Mouse (Mus musculus): ENCODE data around the gene Ugt1a6b. TPM values are rescaled to one million over a fixed set of nuclear protein-coding genes. Genes with fewer than 3 reads are reported as not detected.

The Ugt1a6b gene
- total RNA-seq, 2 experiments from 2014 or later = 0.87 to 0.91 TPM

DNA sequence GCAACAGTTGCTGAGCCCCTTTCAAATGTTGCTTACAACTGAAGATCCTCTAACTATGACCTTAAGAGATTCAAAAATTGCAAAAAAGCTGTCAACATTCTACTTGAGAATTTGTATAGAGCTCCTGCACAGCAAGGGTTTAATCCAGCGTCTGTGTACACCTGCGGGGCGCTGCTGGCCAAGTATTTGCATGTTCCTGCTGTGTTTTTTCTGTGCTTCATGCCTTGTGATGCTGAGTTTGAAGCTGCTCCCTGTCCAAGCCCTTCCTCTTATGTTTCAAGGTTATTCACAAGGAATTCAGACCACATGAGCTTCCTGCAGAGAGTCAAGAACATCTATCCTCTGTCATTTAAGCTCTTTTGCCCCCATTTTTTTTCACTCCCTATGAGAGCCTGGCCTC, 89.1 kb downstream of the Ugt1a6b start:
- no peak for ATAC-seq (replicated peaks; ENCODE audit: poor library complexity)

DNA sequence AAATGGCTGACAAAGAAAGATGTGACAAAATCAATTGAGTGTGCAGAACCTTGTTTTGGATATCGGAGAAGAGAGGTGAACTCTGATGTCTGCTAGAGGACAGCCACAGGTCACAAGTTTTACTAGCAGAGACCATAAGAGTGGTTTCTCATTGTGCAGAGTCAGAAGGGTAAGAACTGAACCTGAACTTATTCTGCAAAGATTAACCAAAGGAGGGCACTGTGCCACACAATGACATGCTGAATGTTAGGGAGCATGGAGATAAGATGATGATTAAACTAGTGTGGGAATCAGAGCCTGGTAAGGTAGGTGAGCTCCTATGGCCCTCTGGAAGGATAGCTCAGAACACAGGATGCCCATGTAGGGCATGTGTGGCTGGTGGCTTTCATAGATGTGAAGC, 92.6 kb downstream of the Ugt1a6b start:
- no peak for ATAC-seq (replicated peaks; ENCODE audit: poor library complexity)

DNA sequence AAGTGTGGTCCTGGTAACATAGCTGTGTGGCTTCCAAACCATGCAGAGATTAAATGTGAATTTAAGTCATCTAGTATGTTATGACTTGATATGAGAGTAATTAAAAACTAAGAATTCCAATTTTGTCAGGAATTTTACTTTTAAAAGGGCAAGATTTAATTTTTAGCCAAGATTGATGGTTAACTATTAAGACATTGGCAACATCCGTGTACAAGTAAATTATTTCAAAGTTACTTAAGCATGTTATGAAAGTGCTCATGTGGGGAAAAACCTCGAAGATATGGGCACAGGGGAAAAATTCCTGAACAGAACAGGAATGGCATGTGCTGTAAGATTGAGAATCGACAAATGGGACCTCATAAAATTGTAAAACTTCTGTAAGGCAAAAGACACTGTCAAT, 94.4 kb downstream of the Ugt1a6b start:
- ATAC-seq (replicated peaks; ENCODE audit: poor library complexity) = no peak

DNA sequence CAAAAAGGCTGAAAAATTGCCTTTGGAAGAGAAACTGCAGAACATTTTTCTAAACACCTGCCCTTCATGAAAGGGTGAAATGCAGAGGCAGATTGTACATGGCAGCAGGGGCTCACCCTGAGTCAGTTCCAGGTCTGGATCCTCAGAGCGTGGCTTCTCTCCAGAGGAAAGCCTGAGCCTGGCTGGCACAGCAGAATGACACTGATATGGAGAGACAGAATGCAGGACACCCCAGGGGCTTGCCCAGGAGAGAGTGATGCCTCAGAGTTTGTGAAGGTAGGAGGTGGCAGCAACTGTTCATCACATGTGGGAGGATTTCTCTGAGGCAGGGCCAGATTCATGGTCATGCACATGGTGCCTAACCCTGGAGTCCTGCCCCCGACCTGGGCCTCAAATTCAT, 96.9 kb downstream of the Ugt1a6b start:
- no peak for ATAC-seq (replicated peaks; ENCODE audit: poor library complexity)

DNA sequence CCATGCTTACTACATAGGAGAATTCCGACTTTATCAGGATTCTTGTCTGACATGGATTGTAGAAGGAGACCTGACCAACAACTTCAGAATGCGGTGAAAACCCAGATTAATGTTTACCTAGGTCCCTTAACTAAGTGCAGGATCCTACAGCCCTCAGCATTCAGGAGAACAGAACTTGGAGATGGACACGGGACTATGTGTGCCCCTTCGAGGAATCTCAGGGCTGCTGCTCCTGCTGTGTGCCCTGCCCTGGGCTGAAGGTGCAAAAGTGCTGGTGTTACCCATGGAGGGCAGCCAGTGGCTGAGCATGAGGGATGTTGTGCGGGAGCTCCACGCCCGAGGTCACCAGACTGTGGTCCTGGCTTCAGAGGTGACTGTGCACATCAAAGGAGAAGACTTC, 97.4 kb downstream of the Ugt1a6b start, which contains the start of gene Ugt1a2:
Ugt1a2 (plus strand) TSS at position 146 of the 400 bp plus-strand sequence.
- ATAC-seq (replicated peaks; ENCODE audit: poor library complexity) = no peak

DNA sequence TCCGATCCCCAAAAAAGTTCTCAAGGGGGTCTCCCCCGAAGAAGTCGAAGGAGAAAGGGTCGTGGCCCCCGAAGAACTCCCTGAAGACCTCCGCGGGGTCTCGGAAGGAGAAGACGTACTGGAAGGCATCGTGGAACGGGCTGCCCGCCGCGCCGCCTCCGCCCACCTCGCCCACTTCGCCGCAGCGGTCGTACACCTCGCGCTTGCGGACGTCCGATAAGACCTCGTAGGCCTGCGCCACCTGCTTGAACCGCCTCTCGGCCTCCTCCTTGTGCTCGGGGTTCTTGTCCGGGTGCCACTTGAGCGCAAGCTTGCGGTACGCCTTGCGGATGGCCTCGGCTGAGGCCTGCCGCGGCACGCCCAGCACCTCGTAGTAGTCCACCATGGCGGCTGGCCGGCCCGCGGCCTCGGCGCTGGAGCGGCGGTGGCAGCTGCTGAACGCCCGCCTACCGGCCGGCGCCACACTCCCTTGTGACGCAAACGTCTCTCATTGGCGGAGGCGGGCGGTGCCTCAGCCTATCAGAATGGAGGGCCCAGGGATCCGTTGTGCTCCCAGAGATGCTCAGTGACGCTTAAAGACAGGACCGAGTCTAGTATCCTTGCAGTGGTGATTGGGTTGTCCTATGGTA, 102.4 kb downstream of the Ugt1a6b start, which contains the start of gene Dnajb3:
Dnajb3 (minus strand) TSS at position 489 of the 629 bp plus-strand sequence.
- ATAC-seq (replicated peaks; ENCODE audit: poor library complexity) = peak; percentile 69

DNA sequence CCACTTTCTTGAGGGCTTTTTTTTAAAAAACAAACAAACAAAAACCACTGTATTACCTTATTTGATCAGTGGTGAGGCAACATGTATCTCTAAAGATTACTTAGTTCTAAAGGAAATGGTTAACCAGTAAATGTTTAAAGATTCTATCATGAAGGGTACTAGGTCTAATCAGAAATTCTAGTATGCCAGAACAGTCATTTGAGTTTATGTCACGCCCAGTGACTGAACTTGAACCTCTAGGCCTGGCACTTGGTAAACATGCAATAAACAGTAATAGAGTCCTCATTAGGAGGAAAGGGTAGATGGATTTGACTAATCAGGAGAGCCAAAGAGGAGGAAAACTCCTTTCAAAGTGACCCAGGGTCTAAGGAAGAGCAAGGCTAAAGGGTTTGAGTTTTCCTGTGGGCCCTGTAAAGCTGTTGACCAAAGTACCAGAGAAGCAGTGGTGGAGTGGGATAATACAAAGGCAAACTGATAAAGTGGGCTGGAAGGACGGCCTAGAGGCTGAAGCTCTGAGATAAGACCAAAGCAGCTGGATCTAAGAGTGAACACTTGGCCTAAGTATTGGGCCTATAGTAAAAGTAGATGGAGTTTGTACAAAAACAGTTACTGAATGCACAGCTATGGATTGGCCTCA, 103.9 kb downstream of the Ugt1a6b start:
- ATAC-seq (replicated peaks; ENCODE audit: poor library complexity) = peak; percentile 79

DNA sequence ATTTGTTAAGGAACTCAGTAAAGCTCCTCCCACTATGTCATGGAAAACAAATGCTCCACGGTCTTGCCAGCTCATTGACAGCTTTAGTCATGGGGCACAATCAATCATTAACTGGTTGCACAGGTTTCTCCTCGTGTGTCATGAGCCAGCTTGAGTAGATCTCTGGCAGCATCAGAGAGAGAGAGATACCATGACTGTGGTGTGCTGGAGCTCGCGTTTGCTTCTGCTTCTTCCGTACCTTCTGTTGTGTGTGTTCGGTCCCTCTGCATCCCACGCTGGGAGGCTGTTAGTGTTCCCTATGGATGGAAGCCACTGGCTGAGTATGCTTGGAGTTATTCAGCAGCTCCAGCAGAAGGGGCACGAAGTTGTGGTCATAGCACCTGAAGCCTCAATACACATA, 108.8 kb downstream of the Ugt1a6b start, which contains the start of gene Ugt1a1:
Ugt1a1 (plus strand) TSS at position 148 of the 400 bp plus-strand sequence.
- ATAC-seq (replicated peaks; ENCODE audit: poor library complexity) = no peak

DNA sequence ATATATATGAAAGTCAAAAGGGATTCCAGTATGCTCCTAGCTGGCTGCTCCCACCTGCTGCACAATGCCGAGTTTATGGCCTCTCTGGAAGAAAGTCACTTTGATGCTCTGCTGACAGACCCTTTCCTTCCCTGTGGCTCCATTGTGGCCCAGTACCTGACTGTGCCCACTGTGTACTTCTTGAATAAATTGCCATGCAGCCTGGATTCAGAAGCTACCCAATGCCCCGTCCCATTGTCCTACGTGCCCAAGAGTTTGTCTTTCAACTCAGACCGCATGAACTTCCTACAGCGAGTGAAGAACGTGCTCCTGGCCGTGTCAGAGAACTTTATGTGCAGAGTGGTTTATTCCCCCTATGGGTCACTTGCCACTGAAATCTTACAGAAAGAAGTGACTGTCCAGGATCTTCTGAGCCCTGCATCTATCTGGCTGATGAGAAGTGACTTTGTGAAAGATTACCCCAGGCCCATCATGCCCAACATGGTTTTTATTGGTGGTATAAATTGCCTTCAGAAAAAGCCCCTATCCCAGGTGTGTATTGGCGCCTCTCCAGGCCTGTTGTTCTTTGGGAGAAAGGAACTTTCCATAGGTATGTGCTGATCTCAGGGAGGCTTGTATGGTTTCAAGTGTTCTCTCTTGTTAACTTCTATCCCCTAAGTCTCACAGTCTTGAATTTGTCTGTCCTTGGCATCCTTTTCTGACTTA, 109.4 kb downstream of the Ugt1a6b start:
- no peak for ATAC-seq (replicated peaks; ENCODE audit: poor library complexity)

DNA sequence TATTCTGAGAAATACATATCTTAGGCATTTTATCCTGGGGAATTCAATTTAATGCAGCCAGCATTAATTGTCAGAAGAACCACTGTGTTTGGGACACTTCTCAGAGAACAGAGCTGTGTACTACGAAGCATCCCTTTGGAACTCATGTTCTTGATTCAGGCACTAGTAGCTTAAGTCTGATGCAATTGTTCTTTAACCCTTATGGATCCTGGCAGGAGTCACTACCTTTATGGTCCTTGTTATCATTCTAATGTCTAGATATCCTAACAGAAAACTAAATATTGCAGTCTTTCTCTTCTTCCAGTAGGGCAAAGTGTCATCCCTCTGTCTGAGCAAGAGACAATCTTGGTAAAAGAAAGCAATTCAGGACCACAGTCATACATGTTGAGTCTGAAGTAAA, 110.0 kb downstream of the Ugt1a6b start:
- no peak for ATAC-seq (replicated peaks; ENCODE audit: poor library complexity)

DNA sequence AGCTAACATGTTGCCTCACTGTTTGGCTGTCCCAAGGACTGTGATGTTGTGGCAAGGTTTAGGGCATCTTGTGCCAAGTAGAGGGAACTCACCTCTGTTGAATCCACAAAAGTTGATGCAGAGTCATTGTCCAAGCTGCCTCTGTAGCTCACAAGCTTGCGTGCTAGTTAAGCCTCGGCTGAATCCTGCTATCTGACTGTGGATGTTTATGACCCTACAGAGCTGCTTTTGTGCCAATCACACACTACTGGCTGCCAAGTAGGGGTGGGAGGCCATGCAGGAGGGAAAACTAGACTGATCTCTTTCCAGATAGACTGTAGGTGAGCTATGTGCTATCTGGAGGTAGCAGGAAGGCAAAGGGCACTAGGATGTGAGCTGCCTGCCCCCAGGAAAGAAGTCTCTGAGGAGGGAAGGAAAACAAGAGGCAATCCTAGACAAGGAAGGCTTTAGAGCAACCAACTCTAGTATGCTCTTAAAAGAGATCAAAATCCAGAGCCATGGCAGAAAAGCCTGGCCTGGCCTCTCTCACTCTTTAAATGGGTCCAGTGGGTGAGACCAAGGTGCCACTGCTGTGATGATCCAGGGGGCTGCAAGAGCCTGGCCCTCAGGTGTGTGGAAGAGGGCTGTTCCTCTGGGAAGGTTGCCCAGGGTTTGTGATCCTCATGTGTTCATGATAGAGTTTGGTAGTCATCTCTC, 110.9 kb downstream of the Ugt1a6b start:
- ATAC-seq (replicated peaks; ENCODE audit: poor library complexity) = 0 out of 2 replicates have a peak, but pooled peaks have one; percentile 4

DNA sequence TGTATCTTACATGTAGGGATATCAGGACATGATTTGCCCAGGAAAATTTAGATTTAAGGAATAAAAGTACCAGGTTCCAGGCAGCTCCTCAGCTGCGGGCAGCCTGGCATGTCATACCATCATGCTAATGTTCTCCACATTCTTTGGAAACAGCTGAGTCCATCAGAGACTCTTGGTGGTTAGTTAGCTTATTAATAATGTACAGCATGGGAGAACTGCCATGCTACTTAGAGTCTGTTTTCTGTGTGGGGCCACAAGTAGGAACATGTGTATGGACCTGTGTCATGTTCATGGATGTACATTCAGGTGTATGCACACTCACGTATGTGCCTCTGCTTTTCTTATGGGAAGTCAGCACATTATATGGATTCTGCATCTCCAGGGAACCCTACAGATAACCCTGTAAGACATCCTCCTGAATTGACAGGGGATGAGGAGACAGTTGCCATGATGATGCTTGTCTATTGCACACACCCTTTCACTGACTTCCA, 111.5 kb downstream of the Ugt1a6b start:
- ATAC-seq (replicated peaks; ENCODE audit: poor library complexity) = no peak

DNA sequence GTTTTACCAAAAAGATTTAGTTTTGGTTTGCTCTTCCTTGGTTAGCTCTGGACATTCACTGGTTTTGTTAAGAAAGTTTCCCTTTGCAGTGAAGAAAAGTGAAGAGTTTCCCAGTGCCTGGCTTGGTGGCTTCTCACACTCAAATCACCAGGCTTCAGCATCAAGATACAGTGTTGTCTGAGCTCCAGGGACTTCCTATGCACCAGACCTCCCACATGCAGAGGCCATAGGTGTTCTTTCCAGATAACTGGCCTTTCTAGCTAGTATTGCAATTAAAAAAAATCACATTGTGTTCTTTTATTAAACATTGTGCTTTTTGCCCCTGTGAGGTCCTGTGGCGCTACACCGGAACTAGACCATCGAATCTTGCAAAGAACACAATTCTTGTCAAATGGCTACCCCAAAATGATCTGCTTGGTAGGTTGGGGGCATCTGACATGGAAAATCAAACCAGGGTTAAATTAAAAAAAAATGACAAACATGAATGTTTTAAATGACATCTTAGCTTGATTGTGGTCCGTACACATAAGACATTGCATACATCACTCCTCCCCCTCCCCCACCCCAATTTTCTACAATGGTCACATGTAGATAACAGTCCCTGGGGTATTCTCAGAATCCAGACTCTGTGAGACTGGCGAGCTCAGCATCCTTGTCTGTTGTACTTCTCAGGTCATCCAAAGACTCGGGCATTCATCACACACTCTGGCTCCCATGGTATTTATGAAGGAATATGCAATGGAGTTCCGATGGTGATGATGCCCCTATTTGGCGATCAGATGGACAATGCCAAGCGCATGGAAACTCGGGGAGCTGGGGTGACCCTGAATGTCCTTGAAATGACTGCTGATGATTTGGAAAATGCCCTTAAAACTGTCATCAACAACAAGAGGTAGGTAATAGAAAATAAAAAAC, 112.7 kb downstream of the Ugt1a6b start:
- ATAC-seq (replicated peaks; ENCODE audit: poor library complexity) = no peak

DNA sequence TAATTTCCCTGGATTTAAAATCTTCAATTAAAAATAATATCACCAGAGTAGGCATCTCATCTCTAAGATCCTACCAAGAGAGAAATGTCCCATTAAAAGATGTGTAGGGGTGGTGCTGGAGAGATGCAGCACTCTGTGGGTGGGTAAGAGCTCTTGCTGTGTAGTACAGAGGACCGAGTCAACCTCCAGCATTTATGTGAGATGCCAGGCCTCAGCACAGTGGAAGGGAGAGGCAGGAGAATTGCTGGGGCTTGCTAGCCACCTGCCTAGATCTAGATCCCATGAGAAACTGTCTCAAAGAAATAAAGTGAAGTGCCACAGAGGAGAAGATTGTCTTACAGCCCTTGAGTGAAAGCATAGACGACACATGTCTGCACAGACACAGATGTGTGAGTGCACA, 113.5 kb downstream of the Ugt1a6b start:
- ATAC-seq (replicated peaks; ENCODE audit: poor library complexity) = no peak

DNA sequence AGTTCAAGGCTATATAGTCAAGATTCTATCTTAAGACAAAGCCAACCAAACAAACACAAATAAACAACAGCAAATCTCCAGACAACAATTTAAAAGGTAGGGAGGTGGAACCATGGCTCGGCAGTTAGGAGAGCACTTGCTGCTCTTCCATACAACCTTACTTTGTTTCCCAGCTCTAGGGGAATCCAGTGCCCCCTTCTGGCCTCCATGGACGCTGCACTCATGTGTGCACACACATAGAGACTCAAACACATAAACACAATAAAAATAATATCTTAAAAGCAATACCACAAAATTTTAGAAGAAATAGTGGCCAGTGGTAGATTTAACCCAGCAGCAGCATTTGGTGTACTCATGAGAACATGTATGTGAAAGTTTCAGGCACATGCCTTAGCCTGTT, 114.1 kb downstream of the Ugt1a6b start:
- ATAC-seq (replicated peaks; ENCODE audit: poor library complexity) = no peak

DNA sequence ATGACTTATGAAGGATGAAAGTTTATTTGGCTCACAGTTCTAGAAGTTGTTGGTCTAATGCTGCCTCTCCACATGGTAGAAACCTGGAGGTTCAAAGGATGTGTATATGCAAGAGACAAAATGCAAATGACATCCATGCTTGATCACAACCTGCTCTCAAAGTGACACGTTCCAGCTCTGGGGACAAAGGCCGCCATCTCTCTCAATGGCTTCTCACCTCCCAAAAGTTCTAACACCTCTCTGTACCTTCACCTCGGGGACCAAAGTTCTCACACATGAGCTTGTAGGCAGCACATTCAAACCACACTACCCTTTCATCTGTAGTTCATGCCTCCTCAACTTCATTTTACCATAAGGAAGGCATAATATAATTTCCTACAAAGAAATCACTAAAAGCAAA, 114.5 kb downstream of the Ugt1a6b start:
- ATAC-seq (replicated peaks; ENCODE audit: poor library complexity) = no peak

DNA sequence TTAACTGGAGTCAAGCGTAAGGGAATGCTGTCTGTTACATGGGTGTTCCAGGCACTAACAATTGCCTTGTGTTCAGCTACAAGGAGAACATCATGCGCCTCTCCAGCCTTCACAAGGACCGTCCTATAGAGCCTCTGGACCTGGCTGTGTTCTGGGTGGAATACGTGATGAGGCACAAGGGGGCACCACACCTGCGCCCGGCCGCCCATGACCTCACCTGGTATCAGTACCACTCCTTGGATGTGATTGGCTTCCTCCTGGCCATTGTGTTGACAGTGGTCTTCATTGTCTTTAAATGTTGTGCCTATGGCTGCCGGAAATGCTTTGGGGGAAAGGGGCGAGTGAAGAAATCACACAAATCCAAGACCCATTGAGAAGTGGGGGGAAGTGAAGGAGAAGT, 115.0 kb downstream of the Ugt1a6b start:
- ATAC-seq (replicated peaks; ENCODE audit: poor library complexity) = no peak

DNA sequence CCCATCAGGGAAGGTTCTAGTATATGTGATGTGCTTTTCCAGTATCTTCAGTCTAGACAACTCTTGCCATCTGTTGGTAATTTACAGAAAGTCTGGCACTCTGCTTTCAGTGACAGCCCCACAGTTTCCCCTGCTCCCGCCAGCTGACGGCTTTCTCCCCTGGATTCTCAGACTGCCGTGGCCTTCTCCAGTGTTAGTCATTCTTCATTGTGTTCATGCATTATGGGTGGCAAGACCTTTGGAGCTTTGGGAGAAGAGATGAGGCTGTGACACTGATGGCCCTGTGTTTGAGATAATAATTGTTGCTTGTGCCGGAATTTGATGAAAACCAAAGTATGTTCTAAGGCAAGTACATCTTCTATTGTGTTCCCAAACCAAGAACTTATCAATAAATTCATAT, 115.5 kb downstream of the Ugt1a6b start:
- ATAC-seq (replicated peaks; ENCODE audit: poor library complexity) = no peak

DNA sequence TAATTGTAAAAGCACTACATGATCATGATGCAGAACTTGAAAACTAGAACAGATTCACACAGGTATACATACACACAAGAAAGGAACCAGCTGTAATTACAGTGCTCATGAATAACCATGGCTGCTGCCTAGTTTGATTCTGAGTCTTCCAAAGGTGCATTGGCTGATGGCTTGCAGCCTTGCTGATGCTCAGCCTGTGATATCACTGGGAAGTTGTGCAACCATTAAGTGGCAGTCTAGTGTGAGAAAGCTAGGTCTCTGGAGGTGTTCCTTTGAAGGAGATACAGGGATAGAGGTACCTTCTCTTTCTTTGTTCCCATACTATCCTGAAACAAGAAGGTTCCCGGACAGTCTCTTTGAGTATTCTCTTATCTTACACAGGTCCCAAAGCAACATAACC, 116.0 kb downstream of the Ugt1a6b start:
- ATAC-seq (replicated peaks; ENCODE audit: poor library complexity) = no peak

DNA sequence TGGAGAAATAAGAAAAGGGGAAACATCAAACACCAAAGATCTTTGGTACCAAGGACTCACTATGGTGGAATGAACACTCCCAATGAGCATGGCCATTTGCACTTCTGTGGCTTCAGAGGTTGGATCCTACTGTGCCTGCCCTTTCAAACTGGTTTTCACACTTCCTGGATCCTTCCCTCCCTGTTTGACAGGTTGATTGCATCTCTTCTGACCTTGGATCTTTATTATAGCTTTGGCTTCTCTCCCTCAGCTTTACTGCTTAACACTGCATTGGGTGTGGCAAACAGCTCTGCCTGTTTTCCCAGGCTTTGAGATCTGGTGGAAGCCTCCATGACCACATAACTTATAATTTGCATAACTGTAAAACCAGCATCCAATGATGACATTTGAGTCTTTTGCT, 117.3 kb downstream of the Ugt1a6b start:
- no peak for ATAC-seq (replicated peaks; ENCODE audit: poor library complexity)
